Mouse (Mus musculus): ENCODE data around the gene Foxp1.

The Foxp1 gene

DNA sequence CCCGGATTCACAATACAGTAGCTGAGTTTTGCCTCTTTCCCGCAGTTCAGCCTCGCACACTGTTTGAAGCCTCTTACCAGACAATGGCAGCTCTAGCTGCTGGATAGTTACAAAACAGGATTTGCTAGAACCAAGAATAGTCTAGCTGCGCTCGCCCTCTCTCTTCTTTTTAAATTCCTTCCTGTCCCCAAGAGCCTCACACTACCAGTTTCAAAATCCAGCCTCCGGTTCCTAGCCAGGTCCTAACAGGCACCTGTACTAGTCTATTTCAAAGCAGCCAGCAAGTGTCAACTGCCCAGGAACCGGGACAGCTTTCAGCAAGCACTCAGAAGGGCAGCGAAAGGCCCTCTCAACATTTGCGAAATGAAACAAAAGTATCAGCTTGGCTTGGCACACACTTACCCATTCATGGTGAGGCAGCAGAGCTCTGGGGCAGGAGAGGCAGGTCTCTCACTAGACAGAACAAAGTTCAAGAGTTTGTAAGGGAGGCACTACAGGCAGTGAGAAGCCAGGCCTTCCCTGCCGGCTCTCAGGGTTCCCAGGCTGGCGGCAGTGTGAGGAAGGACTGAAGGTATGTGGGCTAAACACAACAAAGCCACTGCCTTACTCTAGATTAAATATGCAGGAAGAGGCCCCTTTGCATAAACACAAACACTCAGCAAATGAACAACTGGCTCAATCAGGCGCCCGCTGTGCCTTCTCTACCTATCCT lies 256.4 kb downstream of the Foxp1 start:
- DNase-seq (ENCODE audit: extremely low read depth, insufficient read length, low spot score): no peak

DNA sequence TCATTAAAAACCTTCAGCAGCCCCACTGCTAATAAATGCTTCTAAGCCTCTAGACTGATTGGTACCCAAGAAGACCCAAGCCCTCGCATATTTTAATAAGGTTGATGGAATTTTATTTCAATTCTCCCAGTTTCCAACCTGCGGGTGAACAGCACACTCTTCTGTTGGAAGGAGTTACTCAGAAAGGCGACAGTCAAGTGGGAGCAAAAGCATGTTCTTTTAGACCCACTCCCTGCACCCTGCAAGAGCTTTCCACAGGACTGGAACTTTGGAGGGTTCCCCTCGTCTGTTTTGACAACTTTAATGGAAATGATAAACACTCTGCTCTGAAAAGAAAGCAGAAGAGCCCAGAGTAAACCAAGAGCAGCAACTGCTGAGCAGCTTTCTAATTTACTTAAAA lies 257.3 kb downstream of the Foxp1 start:
- no peak for DNase-seq (ENCODE audit: extremely low read depth, insufficient read length, low spot score)

DNA sequence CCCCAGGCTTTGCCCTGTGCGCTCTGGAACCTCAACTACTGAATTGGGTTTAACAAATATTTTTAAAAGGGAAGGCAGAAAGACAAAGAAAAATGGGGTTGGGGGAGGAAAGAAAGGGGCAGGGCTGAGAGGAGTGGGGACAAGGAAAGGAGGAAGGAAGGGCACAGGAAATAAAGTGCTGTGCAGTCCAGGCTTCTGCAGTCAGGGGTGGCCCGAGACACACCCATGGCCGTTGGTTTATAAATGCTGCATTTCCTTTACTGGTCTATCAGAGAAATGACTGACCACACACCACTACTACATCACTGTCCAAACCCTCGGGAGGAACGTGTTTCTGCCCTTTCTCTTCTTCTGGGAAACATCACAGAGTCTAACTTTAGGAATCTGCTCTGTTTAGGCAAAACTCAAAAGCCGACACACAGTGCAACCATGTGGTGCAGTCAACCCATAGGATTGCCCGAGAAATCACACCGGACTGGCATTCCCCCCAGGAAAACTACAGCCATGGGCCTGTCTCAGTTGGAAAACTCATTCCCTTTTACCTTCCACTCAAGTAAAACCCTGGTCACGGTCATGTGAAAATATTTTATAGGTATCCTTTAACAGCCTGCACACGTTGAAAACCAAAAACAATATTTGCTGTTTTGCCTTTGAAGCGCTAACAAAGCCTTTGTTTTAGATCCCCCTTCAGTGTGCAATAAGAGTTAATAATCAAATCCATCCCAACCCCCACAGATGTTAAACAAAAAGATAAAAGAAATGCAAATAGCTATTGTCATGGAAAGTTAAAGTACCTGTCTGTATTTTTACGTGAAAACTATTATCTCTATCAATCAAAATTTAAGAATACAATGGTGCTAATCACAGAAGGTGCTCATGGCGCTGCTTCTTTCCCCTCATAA lies 258.1 kb downstream of the Foxp1 start:
- DNase-seq (ENCODE audit: extremely low read depth, insufficient read length, low spot score): no peak

DNA sequence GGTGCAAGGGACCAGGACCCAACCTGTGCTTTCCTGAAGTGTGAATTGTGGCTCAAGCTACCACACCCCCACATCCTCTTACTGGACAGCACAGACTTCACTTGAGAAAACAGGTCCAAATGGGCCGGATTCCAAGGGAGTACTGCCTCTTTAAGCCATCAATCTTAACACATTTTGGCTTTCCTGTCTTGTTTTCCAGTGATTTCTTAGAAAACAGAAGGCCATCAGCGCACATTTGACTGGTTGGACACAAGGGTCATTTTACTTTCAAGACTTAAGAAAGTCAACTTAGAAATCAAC lies 258.7 kb downstream of the Foxp1 start:
- DNase-seq (ENCODE audit: extremely low read depth, insufficient read length, low spot score): no peak

DNA sequence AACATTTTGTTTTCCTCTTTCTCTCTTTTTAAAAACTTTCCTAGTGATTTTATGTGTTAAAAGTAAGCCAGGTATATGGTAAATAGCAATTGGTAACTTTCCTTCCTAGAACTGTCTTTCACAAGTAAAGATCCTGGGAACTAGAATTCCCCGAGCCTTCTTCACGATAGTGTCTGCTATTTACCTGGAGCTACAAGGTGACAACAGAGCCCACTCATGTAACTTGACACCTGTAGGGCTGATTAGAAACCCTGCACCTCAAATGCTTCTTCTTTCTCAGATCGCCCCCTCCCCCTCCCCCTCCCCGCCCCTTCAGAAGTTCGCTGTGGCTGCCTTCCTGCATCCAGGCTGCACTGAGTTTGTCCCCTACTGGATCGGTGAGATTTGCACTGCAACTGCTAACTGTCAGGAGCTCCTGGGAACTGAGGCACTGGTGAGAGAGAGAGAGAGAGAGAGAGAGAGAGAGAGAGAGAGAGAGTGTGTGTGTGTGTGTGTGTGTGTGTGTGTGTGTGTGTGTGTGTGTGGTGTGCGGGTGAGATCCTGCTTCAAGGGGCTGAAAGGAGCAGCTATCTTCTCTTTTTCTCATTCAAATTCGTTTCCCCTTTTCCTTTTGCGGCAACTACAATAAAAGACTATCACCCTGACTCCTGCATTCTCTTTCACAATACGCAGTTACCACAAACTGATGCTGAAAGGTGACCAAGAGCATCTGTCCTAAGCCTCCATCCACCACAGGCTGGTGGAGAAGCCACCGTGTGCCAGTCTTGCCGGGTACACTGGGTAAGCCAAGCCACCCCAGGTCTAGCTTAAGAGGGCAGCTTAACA lies 259.2 kb downstream of the Foxp1 start:
- no peak for DNase-seq (ENCODE audit: extremely low read depth, insufficient read length, low spot score)

DNA sequence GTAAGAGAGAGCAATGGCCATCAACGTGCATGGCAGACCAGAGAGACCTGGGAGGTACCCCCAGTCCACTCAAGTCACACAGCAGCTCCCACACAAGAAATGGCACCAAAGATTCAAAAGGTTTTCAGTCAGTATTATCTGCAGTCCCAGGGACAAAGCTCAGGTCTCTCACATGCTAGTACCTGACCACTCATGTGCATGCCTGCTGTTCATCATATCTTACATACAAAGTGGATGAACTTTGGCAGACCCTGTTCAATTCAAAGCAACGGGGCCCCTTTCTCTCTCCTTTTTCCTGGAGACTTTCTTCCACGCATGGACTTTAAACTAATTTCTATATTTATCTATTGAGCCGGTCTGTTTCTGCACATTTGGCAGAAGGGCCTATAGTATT lies 260.8 kb downstream of the Foxp1 start:
- DNase-seq (ENCODE audit: extremely low read depth, insufficient read length, low spot score): no peak

DNA sequence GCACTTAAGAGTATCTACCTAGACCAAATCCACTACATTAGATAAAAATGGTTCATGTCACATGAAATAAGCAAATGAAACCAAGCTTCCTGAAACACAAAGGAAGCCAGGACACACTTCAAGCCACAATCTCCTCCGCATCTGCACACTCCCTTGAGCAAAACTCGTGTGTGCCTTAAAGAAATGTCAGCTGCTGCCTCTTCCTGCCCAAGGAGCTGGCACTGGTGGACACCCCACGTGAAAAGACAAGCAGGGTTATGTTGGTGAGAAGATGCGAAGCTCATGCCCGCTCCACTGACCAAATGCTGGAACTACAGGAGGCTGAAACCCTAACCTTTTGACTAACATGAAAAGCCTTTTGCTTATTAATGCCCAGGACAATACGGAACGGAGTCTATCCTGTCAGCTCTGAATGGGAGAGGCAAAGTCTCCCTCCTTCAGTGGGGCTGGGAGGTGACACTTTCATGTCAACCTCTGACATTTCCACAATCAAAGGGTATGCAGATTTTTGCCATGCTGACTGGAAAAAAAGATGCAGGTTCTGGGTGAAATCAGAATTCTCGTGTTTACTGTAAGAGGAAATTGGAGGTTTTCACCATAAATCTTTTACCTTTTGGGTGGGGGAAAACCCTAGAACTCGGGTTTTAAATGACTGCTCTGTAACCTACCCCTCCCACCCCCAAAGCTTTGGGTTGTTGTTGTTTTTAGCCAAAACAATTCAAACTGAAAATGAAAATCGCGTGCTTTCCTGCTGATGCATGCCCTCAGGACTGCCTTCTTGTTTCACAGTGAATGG lies 261.4 kb downstream of the Foxp1 start:
- no peak for DNase-seq (ENCODE audit: extremely low read depth, insufficient read length, low spot score)

DNA sequence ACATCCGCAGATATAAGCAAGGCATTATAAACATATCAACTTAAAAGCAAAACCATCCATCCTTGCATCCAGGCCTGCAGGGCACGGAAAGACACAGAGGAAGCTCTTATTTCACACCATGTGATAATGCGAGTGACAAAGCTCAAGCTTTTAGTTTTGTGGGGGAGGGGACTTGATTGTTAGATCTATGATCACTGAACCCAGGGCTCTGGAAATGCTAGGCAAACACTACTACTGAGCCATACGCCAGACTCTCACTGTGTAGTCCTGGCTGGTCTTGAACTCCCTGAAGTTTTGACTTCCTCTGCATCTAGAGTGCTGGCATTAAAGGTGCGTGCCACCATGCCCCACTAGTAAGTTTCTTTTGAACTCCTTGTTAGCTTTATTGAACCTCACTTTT lies 264.2 kb downstream of the Foxp1 start:
- DNase-seq (ENCODE audit: extremely low read depth, insufficient read length, low spot score): no peak

DNA sequence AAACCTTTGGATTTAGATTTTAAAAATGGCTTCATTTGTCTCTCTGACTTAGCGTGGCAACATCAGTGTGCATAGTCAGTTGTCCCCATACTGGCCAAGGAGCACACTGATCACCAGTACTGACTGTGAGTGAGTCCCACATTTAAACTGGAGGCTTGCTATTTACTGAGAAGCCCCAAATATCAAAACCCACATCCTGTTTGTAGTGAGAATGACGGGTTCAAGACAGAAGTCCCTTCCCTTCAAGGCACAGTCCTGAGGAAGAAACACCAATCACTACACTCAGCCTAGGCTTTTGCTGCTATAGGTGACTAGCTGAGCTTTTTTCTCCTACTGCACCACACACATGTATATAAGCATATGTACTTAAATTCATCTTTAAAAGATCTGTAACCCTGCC lies 264.8 kb downstream of the Foxp1 start:
- no peak for DNase-seq (ENCODE audit: extremely low read depth, insufficient read length, low spot score)

DNA sequence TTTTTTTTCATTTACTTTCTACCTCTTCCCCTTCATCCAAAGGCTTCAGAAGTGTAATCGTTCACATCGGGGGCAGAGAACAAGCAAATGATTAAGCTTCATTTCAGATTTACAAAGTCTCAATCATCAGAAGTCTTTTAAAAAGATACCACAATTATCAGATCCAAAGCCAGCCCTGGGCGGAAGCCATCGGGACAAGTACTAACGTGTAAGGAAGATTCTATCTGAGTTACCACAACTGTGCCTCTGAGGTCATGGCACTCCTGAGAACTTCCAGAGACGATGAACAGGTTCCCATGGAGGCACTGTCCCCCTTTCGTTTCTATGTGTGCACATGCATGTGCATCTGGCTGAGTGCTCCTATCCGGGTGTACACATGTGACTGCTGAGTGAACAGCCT lies 269.2 kb downstream of the Foxp1 start:
- no peak for DNase-seq (ENCODE audit: extremely low read depth, insufficient read length, low spot score)

DNA sequence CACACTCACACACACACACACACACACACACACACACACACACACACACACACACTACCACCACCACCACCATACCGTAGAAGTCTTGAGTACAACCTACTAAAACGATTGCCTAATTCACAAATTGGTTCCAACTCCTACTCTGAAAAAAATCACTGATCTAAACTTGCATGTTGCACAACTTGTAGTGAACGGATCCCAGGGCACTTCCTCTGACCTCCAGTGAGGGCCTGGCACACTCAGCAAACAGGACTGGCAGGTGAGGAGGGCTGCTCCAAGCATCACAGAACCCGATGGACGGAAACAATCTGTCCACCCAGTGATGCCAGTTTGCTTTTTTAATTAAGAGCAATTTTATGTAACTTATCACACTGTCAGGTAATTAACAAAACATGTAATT lies 269.7 kb downstream of the Foxp1 start:
- no peak for DNase-seq (ENCODE audit: extremely low read depth, insufficient read length, low spot score)

DNA sequence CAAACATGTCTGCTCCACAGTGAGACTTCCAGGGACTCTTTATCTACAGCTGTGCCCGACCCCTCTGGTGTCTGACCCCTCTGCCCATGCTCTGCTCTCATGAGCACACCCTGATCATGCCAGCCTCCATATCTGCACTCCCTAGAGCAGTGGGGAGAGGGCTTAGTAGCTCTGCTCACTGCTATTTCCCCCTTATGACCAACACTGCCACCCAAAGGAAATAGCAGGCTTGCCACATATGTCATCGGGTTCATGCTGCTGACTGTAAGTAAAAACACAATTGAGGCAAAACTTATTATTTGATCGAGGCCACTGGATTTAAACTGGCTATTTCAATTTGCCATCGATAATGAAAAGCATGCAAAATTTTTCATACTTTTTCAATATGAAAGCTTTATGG lies 270.6 kb downstream of the Foxp1 start:
- DNase-seq (ENCODE audit: extremely low read depth, insufficient read length, low spot score): no peak

DNA sequence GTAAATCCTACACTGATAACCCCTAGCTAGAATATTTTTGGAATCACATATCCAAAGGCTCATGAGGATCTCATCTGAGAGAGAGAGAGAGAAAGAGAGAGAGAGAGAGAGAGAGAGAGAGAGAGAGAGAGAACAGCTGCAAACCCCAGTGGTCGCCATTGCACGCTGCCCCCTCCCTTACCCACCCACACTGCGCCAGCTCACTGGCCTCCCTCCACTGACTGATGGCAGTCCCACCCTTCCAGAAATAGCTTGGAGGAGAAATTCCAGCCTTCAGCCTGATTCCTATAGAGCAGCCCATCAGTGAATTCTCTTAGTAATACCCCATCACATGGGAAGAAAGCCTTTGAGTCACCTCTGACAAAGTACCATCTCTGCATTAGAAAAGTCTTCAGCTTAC lies 271.3 kb downstream of the Foxp1 start:
- no peak for DNase-seq (ENCODE audit: extremely low read depth, insufficient read length, low spot score)

DNA sequence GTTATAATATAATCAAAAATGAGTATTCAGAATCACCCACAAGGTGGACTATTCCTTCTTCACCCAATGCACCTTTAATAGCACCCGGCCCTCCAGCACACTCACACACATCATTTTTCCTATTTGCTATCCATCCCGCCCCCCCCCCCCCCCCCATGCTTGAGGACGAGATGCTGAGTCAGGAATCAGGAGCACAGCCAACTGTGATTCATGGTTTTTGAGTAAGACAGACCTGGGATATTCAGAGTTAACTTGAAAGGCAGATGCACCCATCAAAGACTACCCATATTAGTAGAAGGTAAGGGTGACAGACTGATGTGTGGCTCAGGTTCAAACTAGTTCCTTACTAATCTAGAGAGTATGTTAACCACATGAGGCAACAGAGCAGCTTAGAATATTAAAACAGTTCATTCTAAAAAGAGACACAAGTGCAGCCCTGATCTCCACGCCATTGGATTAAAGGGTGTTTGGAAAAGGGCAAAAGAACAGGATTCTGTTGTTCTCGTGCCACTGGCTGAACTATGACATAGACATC lies 273.0 kb downstream of the Foxp1 start:
- DNase-seq (ENCODE audit: extremely low read depth, insufficient read length, low spot score): peak; percentile 13

DNA sequence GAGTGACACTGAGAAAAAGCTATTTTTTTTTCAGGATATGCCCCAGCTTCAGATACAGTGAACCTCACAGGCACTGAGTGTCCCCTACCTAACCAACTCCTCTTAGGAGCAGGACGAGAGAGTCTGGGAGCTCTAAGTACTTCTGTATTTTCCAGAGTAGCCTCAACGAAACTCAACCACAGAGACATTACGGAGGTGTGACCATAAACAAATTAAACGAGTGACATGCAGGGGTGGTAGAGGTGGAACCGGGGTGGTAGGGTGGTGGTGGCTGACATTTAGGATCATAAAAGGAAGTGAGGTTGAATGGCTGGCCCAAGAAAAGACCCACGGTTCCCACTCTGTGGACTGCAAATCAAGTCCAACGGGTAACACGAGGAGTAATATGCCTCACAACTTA lies 274.1 kb downstream of the Foxp1 start:
- no peak for DNase-seq (ENCODE audit: extremely low read depth, insufficient read length, low spot score)

DNA sequence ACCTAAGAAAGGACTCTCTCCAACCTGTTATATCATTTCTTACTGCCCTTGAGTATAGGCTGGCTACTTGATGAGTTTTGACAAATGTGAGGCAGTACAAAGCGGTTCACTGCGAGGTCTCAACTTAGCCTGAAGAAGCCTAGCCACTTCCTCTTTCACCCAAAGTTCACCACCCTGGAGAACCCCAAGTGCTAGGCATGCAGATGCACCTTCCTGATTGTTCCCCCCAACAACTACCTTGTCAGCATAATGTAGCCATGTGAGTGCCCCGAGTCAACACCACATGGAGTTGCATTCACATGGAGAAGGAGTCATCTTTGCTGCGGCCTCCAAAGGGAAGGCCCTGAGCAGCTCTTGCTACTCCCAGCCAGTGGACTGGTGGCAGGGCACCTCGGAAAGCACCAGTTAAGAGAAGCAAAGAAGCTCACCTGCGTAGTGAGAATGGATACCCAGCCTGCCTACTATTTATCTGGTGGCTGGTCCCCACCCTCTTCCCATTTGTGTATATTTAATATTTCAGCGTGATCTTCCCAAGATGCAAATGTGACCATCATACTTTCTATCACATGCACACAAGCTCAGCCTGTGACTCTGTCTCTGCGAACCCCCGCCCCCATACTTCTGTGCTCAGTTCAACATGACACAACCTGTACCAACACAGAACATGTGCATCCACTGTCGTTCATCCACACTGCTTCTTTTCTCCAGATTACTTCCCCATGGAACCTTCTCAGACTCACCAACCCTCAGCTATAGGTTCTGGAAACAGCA lies 280.7 kb downstream of the Foxp1 start:
- no peak for DNase-seq (ENCODE audit: extremely low read depth, insufficient read length, low spot score)

DNA sequence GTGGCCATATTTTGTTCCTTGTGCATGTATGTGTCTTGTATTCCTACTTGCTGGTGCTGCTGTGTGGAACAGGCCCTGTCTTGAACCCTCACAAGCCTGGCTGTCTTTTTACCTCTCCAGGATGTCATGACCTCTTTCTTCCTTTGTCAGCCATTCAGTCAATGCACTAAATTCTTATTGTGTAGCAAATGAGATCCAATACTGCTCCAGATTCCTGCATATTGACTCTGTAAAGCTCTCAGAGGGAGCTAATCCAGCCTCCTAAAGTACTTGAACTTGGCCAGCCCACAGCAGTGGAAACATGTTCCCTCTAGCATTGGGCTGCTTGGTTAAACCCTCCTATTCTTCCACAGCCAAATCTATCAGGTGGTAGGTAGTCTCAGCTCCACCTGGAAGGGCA lies 281.8 kb downstream of the Foxp1 start:
- no peak for DNase-seq (ENCODE audit: extremely low read depth, insufficient read length, low spot score)

DNA sequence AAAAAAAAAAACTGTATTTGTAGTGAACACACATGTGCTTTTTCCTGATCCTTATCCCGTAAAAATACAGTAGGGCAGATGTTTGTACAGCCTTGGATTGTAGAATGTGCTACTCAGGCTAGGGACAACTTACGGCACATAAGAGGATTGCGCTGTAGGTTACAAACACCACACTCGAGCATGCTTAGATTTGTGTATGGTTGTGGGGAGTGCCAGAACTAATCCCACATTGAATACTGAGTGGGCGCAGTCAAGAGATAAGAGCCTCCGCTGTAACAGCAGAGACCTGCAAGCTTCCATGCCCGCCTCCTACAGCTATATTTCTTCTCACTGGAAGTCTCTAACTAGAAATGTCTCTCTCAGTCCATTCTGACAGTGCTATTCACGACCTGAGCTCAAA lies 286.9 kb downstream of the Foxp1 start:
- DNase-seq (ENCODE audit: extremely low read depth, insufficient read length, low spot score): no peak

DNA sequence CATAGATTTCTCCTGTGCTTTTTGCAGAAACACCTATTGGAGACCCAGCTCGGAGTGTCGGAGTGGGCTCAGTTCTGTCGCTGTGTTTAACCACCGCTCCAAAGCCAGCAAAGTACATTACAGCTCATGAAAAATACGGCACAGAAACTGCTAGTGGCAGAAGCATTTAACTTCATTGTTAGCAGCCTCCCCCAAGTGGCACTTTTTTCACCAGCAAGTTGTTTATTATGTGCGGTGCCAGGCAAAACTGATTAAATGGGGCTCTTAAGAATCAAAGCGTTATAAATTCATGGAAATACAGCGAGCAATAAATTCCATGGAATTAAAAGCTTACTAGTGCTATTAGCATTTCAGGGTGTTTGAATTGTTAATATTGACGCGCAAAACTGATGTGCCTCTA lies 289.1 kb downstream of the Foxp1 start:
- DNase-seq (ENCODE audit: extremely low read depth, insufficient read length, low spot score): no peak
